Mouse (Mus musculus): ENCODE data around the gene Slc2a4.
"Not testable (repeated sequence)": the region's sequence is repeated elsewhere in the genome, so short reads cannot be mapped to it uniquely, and the experiment has no call there.

The Slc2a4 gene

GRCm38 (mm10) chr11:69920266-69921031, 27.5 kb downstream of the Slc2a4 start:
- in situ Hi-C loops (cut with MboI, MseI): no loop called here

- in situ Hi-C loops (cut with MboI, MseI): no loop called here
These were observed 28.2 kb downstream of the Slc2a4 start for GRCm38 (mm10) chr11:69919661-69920265.

- in situ Hi-C loops (cut with MboI, MseI): no loop called here
These were observed 28.9 kb downstream of the Slc2a4 start for GRCm38 (mm10) chr11:69919053-69919452.

GRCm38 (mm10) chr11:69918118-69918517, 29.9 kb downstream of the Slc2a4 start:
- in situ Hi-C loops (cut with MboI, MseI): no loop called here

GRCm38 (mm10) chr11:69917379-69917948, 30.5 kb downstream of the Slc2a4 start:
- in situ Hi-C loops (cut with MboI, MseI): no loop called here

GRCm38 (mm10) chr11:69916652-69917378, 31.2 kb downstream of the Slc2a4 start:
- in situ Hi-C loops (cut with MboI, MseI): not testable (repeated sequence)

- in situ Hi-C loops (cut with MboI, MseI): no loop called here
These were observed 32.0 kb downstream of the Slc2a4 start for GRCm38 (mm10) chr11:69915667-69916627.

GRCm38 (mm10) chr11:69914917-69915430, 33.0 kb downstream of the Slc2a4 start:
- in situ Hi-C loops (cut with MboI, MseI): no loop called here

- in situ Hi-C loops (cut with MboI, MseI): no loop called here
These were observed 33.6 kb downstream of the Slc2a4 start for GRCm38 (mm10) chr11:69914372-69914764.

- in situ Hi-C loops (cut with MboI, MseI): no loop called here
These were observed 34.2 kb downstream of the Slc2a4 start, which contains the start of gene Gps2 for GRCm38 (mm10) chr11:69913554-69914371. Gps2 (plus strand) TSS chr11:69913888.

- in situ Hi-C loops (cut with MboI, MseI): no loop called here
These were observed 35.1 kb downstream of the Slc2a4 start for GRCm38 (mm10) chr11:69912716-69913530.

GRCm38 (mm10) chr11:69911701-69912100, 36.3 kb downstream of the Slc2a4 start:
- in situ Hi-C loops (cut with MboI, MseI): no loop called here

GRCm38 (mm10) chr11:69910781-69911560, 37.0 kb downstream of the Slc2a4 start:
- in situ Hi-C loops (cut with MboI, MseI): no loop called here

GRCm38 (mm10) chr11:69910177-69910576, 37.8 kb downstream of the Slc2a4 start:
- in situ Hi-C loops (cut with MboI, MseI): no loop called here

- in situ Hi-C loops (cut with MboI, MseI): no loop called here
These were observed 38.8 kb downstream of the Slc2a4 start for GRCm38 (mm10) chr11:69909174-69909573.

GRCm38 (mm10) chr11:69908645-69909044, 39.3 kb downstream of the Slc2a4 start:
- in situ Hi-C loops (cut with MboI, MseI): no loop called here

- in situ Hi-C loops (cut with MboI, MseI): no loop called here
These were observed 43.7 kb downstream of the Slc2a4 start for GRCm38 (mm10) chr11:69904311-69904710.

- in situ Hi-C loops (cut with MboI, MseI): no loop called here
These were observed 45.0 kb downstream of the Slc2a4 start for GRCm38 (mm10) chr11:69902972-69903371.
